Mouse (Mus musculus) MEL (cell line): ENCODE measurements around the gene Ppp6r2.

ENCODE experiments used
- CHD2 ChIP-seq: IDR thresholded peaks from 2 replicates; pipeline ENCODE4 v1.6.1; 2011; ENCODE audit warnings: low read length, improper control_type of control experiment
- CTCF ChIP-seq, 3 experiments: IDR thresholded peaks in 2 of 3; conservative IDR thresholded peaks in 1 of 3; 2 replicates each; pipeline ENCODE4 v1.5.1; 2011 to 2012; ENCODE audit warnings: low read length in 3 of 3, low read depth in 2 of 3, mild to moderate bottlenecking in 2 of 3, improper control_type of control experiment in 1 of 3, inconsistent platforms in 1 of 3, mixed read lengths in 1 of 3, moderate library complexity in 1 of 3; ENCODE audit not compliant: control insufficient read depth in 1 of 3, insufficient read depth in 1 of 3, poor library complexity in 1 of 3, severe bottlenecking in 1 of 3
- ELF1 ChIP-seq: IDR thresholded peaks from 2 replicates; pipeline ENCODE4 v1.6.1; 2014; ENCODE audit warnings: low read depth, mild to moderate bottlenecking, inconsistent platforms, low read length, improper control_type of control experiment, moderate library complexity
- GABPA ChIP-seq: IDR thresholded peaks from 2 replicates; pipeline ENCODE4 v1.6.1; 2012; ENCODE audit warnings: low read depth, mild to moderate bottlenecking, inconsistent platforms, low read length, improper control_type of control experiment, moderate library complexity
- HCFC1 ChIP-seq: IDR thresholded peaks from 2 replicates; pipeline ENCODE4 v1.6.1; 2012; ENCODE audit warnings: low read depth, mild to moderate bottlenecking, inconsistent platforms, low read length, improper control_type of control experiment, moderate library complexity
- POLR2A ChIP-seq, 2 experiments: IDR thresholded peaks; 2 replicates each; pipeline ENCODE4 v1.6.1; 2011 to 2012; ENCODE audit warnings: low read length in 2 of 2, mild to moderate bottlenecking in 2 of 2, control low read depth in 1 of 2, improper control_type of control experiment in 1 of 2, low read depth in 1 of 2, moderate library complexity in 1 of 2; ENCODE audit not compliant: control insufficient read depth in 1 of 2, insufficient read depth in 1 of 2, poor library complexity in 1 of 2
- SIN3A ChIP-seq: IDR thresholded peaks from 2 replicates; pipeline ENCODE4 v1.6.1; 2012; ENCODE audit warnings: low read length, improper control_type of control experiment, inconsistent platforms
- SMC3 ChIP-seq: IDR thresholded peaks from 2 replicates; pipeline ENCODE4 v1.6.1; 2011; ENCODE audit warnings: low read depth, low read length, improper control_type of control experiment
- USF1 ChIP-seq: IDR thresholded peaks from 2 replicates; pipeline ENCODE4 v1.6.1; 2014; ENCODE audit warnings: low read depth, mild to moderate bottlenecking, inconsistent platforms, low read length, improper control_type of control experiment, moderate library complexity
- ZNF384 ChIP-seq: IDR thresholded peaks from 2 replicates; pipeline ENCODE4 v1.6.1; 2012; ENCODE audit warnings: low read depth, mild to moderate bottlenecking, inconsistent platforms, low read length, improper control_type of control experiment

- TF ChIP-seq ELF1 (no peak), SIN3A (0 out of 2 replicates have a peak, but pooled peaks have one; percentile 42), CHD2 (no peak), ZNF384 (no peak), POLR2A (IDR thresholded peaks at IDR 0.05; ENCODE audit: control insufficient read depth in 1 of 2, insufficient read depth in 1 of 2, low read depth in 1 of 2, low read length in 2 of 2, poor library complexity in 1 of 2) (peak in 1 of 2 experiments; percentile 21; a peak in 1 of 4 replicates), HCFC1 (no peak), CTCF (IDR thresholded peaks at IDR 0.05 in 2 of 3, conservative IDR thresholded peaks at IDR 0.05 in 1 of 3; ENCODE audit: control insufficient read depth in 1 of 3, insufficient read depth in 1 of 3, low read depth in 2 of 3, low read length in 3 of 3, poor library complexity in 1 of 3, severe bottlenecking in 1 of 3) (no peak), USF1 (no peak), GABPA (no peak), SMC3 (no peak)
These were observed 103.3 kb downstream of the Ppp6r2 start for GRCm38 (mm10) chr15:89314511-89315189.
